Mouse (Mus musculus) hindbrain, embryonic 11.5 days (tissue): ENCODE measurements around the gene Fscn2. TPM values are rescaled to one million over a fixed set of nuclear protein-coding genes. Genes with fewer than 3 reads are reported as not detected.

Source experiments
- ATAC-seq: fragments of 200-750 bp; cut with Nextera tagmentation; 2 replicates; pipeline ENCODE4 v1.8.0; 2017; ENCODE audit warnings: mild to moderate bottlenecking, moderate TSS enrichment, moderate library complexity; ENCODE audit not compliant: low FRiP score
- DNase-seq: peaks from one replicate; pipeline ENCODE4 v3.0.0-alpha.2; 2015; ENCODE audit warnings: low spot score
- H3K27ac ChIP-seq: fragments of 300-500 bp; sonication (generic); 2 replicates; pipeline ENCODE4 v1.5.1; 2014; ENCODE audit warnings: mild to moderate bottlenecking, low read depth, low read length
- H3K27me3 ChIP-seq: fragments of 300-500 bp; sonication (generic); 2 replicates; pipeline ENCODE4 v1.6.1; 2014; ENCODE audit warnings: mild to moderate bottlenecking, low read length, moderate library complexity, mixed read lengths; ENCODE audit not compliant: control insufficient read depth, insufficient read depth
- H3K36me3 ChIP-seq: fragments of 300-500 bp; sonication (generic); 2 replicates; pipeline ENCODE4 v1.6.1; 2014; ENCODE audit warnings: mild to moderate bottlenecking, low read length, moderate library complexity, mixed read lengths; ENCODE audit not compliant: control insufficient read depth, insufficient read depth
- H3K4me1 ChIP-seq: fragments of 300-500 bp; sonication (generic); replicated peaks from 2 replicates; pipeline ENCODE4 v1.6.1; 2014; ENCODE audit warnings: low read length, mixed read lengths; ENCODE audit not compliant: control insufficient read depth, insufficient read depth
- H3K4me2 ChIP-seq: fragments of 300-500 bp; sonication (generic); replicated peaks from 2 replicates; pipeline ENCODE4 v1.6.1; 2014; ENCODE audit warnings: mild to moderate bottlenecking, low read depth, low read length
- H3K4me3 ChIP-seq: fragments of 300-500 bp; sonication (generic); 2 replicates; pipeline ENCODE4 v1.5.1; 2014; ENCODE audit warnings: low read depth, low read length
- H3K9ac ChIP-seq: fragments of 300-500 bp; sonication (generic); 2 replicates; pipeline ENCODE4 v1.6.1; 2014; ENCODE audit warnings: low read depth, low read length
- H3K9me3 ChIP-seq: fragments of 300-500 bp; sonication (generic); 2 replicates; pipeline ENCODE4 v1.6.1; 2016; ENCODE audit warnings: low read length; ENCODE audit not compliant: control insufficient read depth
- WGBS: fragments of 180-500 bp; shearing (Covaris S2); extraction: QIAGEN DNeasy Blood & Tissue Kit; methylation state at CpG from one replicate; pipeline ENCODE4 v1.1.7; 2014; 5-methylcytosine and 5-hydroxymethylcytosine counted together
- polyA plus RNA-seq: library from polyadenylated mRNA; unstranded; fragments of >200 nt; fragmentation: Nextera tagmentation; extraction: Ambion mirVana; gene quantifications from 2 replicates; pipeline ENCODE4 v1.2.1, GENCODE M21; 2014

The Fscn2 gene
- polyA plus RNA-seq, 1 experiment from 2014 or later: 1.1 TPM

DNA sequence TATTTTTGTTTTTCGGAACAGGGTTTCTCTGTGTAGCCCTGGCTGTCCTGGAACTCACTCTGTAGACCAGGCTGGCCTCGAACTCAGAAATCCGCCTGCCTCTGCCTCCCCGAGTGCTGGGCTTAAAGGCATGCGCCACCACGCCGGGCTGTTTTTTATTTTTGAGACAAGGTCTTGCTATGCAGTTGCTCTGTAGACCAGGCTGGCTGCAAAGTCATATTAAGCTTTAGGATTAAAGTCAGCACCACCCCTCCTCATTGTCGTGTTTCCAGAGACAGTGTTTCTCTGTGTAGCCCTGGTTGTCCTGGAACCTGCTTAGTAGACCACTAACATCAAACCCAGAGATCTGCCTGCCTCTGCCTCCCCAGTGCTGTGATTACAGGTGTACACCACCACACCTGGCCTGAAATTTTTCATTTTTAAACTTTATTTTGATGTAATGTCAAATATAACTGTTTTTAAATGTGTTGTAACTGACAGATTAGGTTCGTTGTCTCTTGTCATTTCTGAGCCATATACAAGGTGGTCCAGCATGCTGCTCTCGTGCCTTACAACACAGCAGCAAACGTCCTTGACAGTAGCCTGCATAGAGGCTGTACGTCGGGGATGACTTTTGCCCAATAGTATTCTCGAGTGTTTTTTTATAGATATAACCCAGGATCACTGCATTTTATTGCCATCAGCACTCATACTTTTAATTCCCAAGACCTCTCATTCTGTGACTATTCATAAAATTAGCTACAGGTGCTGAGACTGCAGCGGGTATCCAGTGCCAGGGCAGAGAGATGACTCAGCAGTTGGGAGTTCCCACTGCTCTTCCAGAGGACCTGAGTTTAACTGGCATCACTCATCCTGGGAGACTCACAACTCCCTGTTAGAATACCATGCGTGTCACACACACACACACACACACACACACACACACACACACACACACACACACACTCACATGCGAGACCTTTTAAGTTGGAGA lies 6.7 kb upstream of the Fscn2 start:
- no peak overlapping the region for H3K9ac ChIP-seq
- peaks cover 20% of the 10 kb centered on the region for H3K4me1 ChIP-seq
- H3K36me3 ChIP-seq: no peaks in the 10 kb centered on the region
- ATAC-seq (no peak), DNase-seq (no peak)
- no peaks in the 10 kb centered on the region for H3K9me3 ChIP-seq
- no peak overlapping the region for H3K27ac ChIP-seq
- no peak overlapping the region for H3K4me3 ChIP-seq
- no peaks in the 10 kb centered on the region for H3K27me3 ChIP-seq
- 93% methylated on average over 17 of the region's 17 CpGs for WGBS
- no peak overlapping the region for H3K4me2 ChIP-seq

DNA sequence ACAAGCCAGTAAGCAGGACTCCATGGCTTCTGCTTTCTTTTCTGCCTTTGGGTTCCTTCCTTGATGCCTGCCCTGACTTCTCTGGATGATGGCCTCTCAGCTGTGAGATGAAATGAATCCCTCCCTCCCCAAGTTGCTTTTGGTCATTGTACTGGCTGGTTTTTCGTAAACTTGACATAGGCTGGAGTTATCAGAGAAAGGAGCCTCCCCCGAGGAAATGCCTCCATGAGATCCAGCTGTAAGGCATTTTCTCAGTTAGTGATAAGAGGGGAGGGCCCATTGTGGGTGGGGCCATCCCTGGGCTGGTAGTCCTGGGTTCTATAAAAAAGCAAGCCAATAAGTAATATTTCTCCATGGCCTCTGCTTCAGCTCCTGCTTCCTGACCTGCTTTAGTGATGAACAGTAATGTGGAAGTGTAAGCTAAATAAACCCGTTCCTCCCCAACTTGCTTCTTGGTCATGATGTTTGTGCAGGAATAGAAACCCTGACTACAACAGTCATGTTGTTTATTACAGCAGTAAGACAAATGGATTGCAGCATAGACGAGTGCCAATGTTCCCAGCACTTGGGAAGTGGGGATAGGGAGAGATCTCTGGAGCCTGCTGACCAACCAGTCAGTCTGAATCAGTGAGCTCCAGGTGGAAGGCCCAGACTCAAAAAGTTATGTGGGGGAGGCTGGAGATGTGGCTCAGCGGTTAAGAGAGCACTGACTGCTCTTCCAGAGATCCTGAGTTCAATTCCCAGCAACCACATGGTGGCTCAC lies 5.9 kb upstream of the Fscn2 start:
- Histone ChIP-seq H3K4me3 (no peak overlapping the region), H3K4me2 (no peak overlapping the region), H3K27ac (no peak overlapping the region), H3K9me3 (no peaks in the 10 kb centered on the region), H3K27me3 (no peaks in the 10 kb centered on the region), H3K4me1 (peaks cover 19% of the 10 kb centered on the region), H3K36me3 (no peaks in the 10 kb centered on the region), H3K9ac (no peak overlapping the region)
- 78% methylated on average over 5 of the region's 5 CpGs for WGBS
- ATAC-seq (no peak), DNase-seq (no peak)

DNA sequence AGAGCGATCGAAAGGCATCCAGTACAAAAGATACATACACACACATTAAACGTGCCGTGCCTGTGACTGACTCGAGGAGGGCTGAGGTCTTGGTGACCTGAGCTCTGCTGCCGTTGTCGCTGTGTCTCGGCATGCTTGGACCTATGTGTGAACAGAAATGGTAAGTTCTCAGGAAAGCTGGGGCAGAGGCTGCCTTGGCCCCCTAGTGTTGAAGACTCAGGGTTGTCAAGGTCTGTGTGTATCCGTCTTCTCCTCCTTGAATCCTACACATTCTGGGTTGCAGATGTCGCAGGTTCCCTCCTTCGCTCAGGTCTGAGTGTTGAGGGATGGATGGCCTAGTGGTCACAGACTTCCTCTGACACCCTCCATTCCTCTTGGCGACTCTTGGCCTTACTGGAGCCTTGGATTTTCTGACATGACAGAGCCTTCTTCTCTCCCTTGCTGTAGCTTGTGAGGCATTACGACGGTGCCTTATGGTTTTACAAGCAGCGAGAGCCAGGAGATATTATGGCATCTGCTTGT lies 5.0 kb upstream of the Fscn2 start:
- Histone ChIP-seq H3K9me3 (no peaks in the 10 kb centered on the region), H3K27ac (no peak overlapping the region), H3K36me3 (no peaks in the 10 kb centered on the region), H3K4me3 (no peak overlapping the region), H3K4me2 (no peak overlapping the region), H3K27me3 (no peaks in the 10 kb centered on the region), H3K9ac (no peak overlapping the region), H3K4me1 (peaks cover 15% of the 10 kb centered on the region)
- WGBS: 85% methylated on average over 15 of the region's 15 CpGs
- DNase-seq (no peak), ATAC-seq (no peak)

DNA sequence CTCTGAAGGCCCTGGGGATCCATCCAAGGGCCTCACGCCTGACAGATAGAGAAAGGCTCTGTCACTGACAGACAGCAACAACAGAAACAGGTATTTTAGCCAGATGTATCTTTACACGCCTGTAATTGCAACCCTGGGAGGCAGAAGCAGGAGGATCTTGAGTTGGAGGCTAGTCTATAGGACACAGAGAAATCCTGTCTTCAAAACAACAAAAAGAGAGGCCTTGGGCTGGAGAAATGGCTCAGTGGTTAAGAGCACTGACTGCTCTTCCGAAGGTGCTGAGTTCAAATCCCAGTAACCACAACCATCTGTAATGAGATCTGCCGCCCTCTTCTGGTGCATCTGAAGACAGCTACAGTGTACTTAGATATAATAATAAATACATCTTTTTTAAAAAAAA lies 4.4 kb upstream of the Fscn2 start:
- Histone ChIP-seq H3K9ac (no peak overlapping the region), H3K4me2 (no peak overlapping the region), H3K4me3 (no peak overlapping the region), H3K27ac (no peak overlapping the region), H3K27me3 (no peaks in the 10 kb centered on the region), H3K4me1 (peaks cover 14% of the 10 kb centered on the region), H3K9me3 (no peaks in the 10 kb centered on the region), H3K36me3 (no peaks in the 10 kb centered on the region)
- ATAC-seq (no peak), DNase-seq (no peak)
- WGBS: 96% methylated on average over 4 of the region's 4 CpGs

DNA sequence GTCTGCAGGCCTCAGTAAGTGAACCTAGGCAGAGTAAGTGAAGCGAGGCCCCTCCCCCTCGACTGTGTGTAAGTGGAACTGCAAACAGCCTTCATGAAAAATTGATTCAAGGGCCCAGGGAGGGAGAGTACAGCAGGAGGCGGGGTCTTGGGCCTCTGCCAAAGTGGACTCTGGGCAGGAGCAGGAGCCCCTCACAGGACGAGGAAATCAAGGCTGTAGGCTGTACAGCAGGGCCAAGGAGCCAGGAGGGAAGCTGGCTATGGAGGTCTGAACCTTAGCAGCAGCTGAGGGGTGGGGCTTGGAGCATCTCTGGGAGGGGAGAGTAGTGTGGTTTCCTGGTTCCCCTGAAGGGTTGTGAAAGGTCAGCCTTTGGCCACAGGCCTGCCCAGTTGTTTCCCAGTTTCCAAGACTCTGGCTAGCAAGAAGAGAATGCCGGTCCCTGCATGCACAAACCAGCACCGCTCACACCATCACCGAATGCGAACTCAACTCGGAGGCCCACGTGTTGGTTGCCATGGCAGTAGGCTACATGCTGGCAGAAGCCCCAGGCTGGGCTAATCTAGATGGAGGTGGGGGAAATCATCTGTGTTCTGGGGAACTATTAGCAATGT lies 3.4 kb upstream of the Fscn2 start:
- WGBS: 19% methylated on average over 10 of the region's 10 CpGs
- H3K9me3 ChIP-seq: no peaks in the 10 kb centered on the region
- H3K27me3 ChIP-seq: no peaks in the 10 kb centered on the region
- H3K36me3 ChIP-seq: no peaks in the 10 kb centered on the region
- DNase-seq (peak; percentile 73), ATAC-seq (peak; percentile 78)
- H3K4me3 ChIP-seq: no peak overlapping the region
- no peak overlapping the region for H3K9ac ChIP-seq
- H3K27ac ChIP-seq: peak overlapping the region; percentile 86
- H3K4me1 ChIP-seq: peaks cover 11% of the 10 kb centered on the region
- peak overlapping the region; percentile 15; the same call in 1 of the 2 replicates for H3K4me2 ChIP-seq

- DNase-seq (no peak), ATAC-seq (no peak)
- Histone ChIP-seq H3K9ac (no peak overlapping the region), H3K27me3 (no peaks in the 10 kb centered on the region), H3K27ac (no peak overlapping the region), H3K9me3 (no peaks in the 10 kb centered on the region), H3K4me2 (no peak overlapping the region), H3K4me3 (no peak overlapping the region), H3K36me3 (no peaks in the 10 kb centered on the region), H3K4me1 (peaks cover 9% of the 10 kb centered on the region)
- WGBS: 89% methylated on average over 6 of the region's 6 CpGs
Measured at GRCm38 (mm10) chr11:120359391-120359790, 1.9 kb upstream of the Fscn2 start.

GRCm38 (mm10) chr11:120360062-120360461 lies 1.3 kb upstream of the Fscn2 start:
- H3K36me3 ChIP-seq: no peaks in the 10 kb centered on the region
- ATAC-seq (no peak), DNase-seq (no peak)
- H3K4me1 ChIP-seq: peaks cover 9% of the 10 kb centered on the region
- H3K9me3 ChIP-seq: no peaks in the 10 kb centered on the region
- no peak overlapping the region for H3K9ac ChIP-seq
- no peaks in the 10 kb centered on the region for H3K27me3 ChIP-seq
- WGBS: 56% methylated on average over 8 of the region's 8 CpGs
- no peak overlapping the region for H3K4me3 ChIP-seq
- no peak overlapping the region for H3K27ac ChIP-seq
- H3K4me2 ChIP-seq: no peak overlapping the region

- no peak for ATAC-seq
Measured at GRCm38 (mm10) chr11:120360755-120361154, 579 bp upstream of the Fscn2 start.

More at GRCm38 (mm10) chr11:120360755-120361154, 579 bp upstream of the Fscn2 start:
- Histone ChIP-seq H3K4me1 (peaks cover 9% of the 10 kb centered on the region), H3K9me3 (no peaks in the 10 kb centered on the region), H3K27me3 (no peaks in the 10 kb centered on the region), H3K9ac (no peak overlapping the region), H3K27ac (no peak overlapping the region), H3K36me3 (no peaks in the 10 kb centered on the region), H3K4me2 (peak overlapping the region; percentile 5; the same call in 1 of the 2 replicates), H3K4me3 (no peak overlapping the region)
- DNase-seq: no peak
- WGBS: 73% methylated on average over 5 of the region's 5 CpGs
